Mouse (Mus musculus) bone marrow, adult 2 months (tissue): ENCODE data around the gene Ago1.

Experiments
- CTCF ChIP-seq: fragments of 200-500 bp; IDR thresholded peaks from 2 replicates; pipeline ENCODE4 v1.5.1; 2011; ENCODE audit warnings: low read length, control low read depth; ENCODE audit not compliant: control insufficient read depth, insufficient read depth
- POLR2A ChIP-seq: fragments of 200-500 bp; IDR thresholded peaks from 2 replicates; pipeline ENCODE4 v1.6.1; 2011; ENCODE audit warnings: low read depth, mild to moderate bottlenecking, control low read depth, low read length, borderline replicate concordance; ENCODE audit not compliant: control insufficient read depth

- TF ChIP-seq POLR2A (no peak), CTCF (no peak)
Measured at GRCm38 (mm10) chr4:126512308-126513066, 44.1 kb upstream of the Ago1 start.
